Mouse (Mus musculus) E14TG2a.4 (cell line): ENCODE data around the gene Rab31.

Experiments used
- H3K27me3 ChIP-seq: 2 replicates; pipeline ENCODE4 v1.6.1; 2014; ENCODE audit warnings: low read length, control low read depth; ENCODE audit not compliant: insufficient read depth
- H3K36me3 ChIP-seq: 2 replicates; pipeline ENCODE4 v1.6.1; 2014; ENCODE audit warnings: low read length, control low read depth; ENCODE audit not compliant: insufficient read depth
- H3K4me1 ChIP-seq: replicated peaks from 2 replicates; pipeline ENCODE4 v1.6.1; 2014; ENCODE audit warnings: low read depth, low read length, control low read depth
- H3K4me3 ChIP-seq: replicated peaks from 2 replicates; pipeline ENCODE4 v1.5.1; 2014; ENCODE audit warnings: mild to moderate bottlenecking, low read length
- H3K9me3 ChIP-seq: 2 replicates; pipeline ENCODE4 v1.6.1; 2014; ENCODE audit warnings: low read length, control low read depth
- CTCF ChIP-seq: conservative IDR thresholded peaks from 2 replicates; pipeline ENCODE4 v1.5.1; 2014; ENCODE audit warnings: low read length
- NANOG ChIP-seq: IDR thresholded peaks from 2 replicates; pipeline ENCODE4 v1.6.1; 2014; ENCODE audit warnings: borderline replicate concordance, low read length, mixed read lengths
- POU5F1 ChIP-seq: IDR thresholded peaks from 2 replicates; pipeline ENCODE4 v1.6.1; 2014; ENCODE audit warnings: low read length, borderline replicate concordance

Gene Rab31

GRCm38 (mm10) chr17:65710576-65710975 is 62.0 kb downstream of the Rab31 start:
- H3K4me3 ChIP-seq: no peak overlapping the region
- H3K4me1 ChIP-seq: peaks cover 17% of the 10 kb centered on the region
- H3K36me3 ChIP-seq: no peaks in the 10 kb centered on the region; the same call in 1 of the 2 replicates
- H3K9me3 ChIP-seq: peaks cover 11% of the 10 kb centered on the region; the same call in 1 of the 2 replicates
- no peak for TF ChIP-seq POU5F1
- no peaks in the 10 kb centered on the region for H3K27me3 ChIP-seq

- 0 out of 2 replicates have a peak, but pooled peaks cover 4% of the 10 kb centered on the region for H3K36me3 ChIP-seq
- H3K27me3 ChIP-seq: no peaks in the 10 kb centered on the region
- TF ChIP-seq CTCF (peak; percentile 45), NANOG (no peak)
- no peak overlapping the region for H3K4me3 ChIP-seq
- H3K9me3 ChIP-seq: no peaks in the 10 kb centered on the region
- H3K4me1 ChIP-seq: peaks cover 52% of the 10 kb centered on the region
Observed at GRCm38 (mm10) chr17:65706220-65706619, 66.3 kb downstream of the Rab31 start.

DNA sequence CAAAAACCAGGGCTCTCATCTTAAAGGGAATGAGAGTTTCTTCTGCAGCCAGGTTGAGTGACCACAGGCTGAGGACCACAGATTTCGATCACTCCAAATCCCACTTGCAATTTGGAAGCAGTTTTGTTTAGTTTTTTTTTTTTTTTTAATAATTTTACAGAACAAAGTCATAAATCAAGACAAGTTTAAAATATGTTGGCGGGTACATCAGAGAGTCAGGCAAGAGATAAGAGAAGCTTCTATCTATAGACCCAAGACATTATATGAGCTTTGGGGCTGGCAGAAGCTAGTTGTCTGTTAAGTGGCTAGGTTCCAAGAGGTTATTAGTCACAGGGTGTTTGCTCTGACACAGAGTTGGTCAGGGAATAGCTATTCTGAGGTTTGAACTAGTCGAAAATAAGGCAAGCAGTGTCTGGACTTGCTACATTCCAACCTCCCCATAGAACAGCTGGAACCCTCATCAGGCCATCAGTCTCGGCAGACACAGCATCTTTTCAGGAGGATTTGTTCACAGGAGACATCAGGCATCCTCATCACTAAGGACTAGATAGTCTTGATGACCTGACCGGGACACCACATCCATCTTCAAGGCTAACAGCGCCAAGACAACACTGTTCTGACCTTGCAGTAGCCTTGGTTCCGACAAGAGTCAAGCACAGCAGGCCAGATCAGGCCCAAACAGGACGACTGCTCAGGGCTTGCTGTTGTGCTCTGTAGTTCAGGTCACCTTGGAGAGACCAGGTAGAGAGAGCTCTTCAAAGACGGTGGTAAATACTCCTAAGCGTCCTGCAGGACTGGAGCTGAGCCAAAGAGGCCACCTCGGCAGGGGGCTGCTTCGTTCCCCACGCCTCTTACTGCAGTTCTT is 68.8 kb downstream of the Rab31 start:
- no peak for TF ChIP-seq CTCF
- no peak for TF ChIP-seq POU5F1
- TF ChIP-seq NANOG: no peak
- Histone ChIP-seq H3K27me3 (no peaks in the 10 kb centered on the region), H3K4me1 (peaks cover 69% of the 10 kb centered on the region), H3K36me3 (0 out of 2 replicates have a peak, but pooled peaks cover 4% of the 10 kb centered on the region), H3K4me3 (0 out of 2 replicates have a peak overlapping the region, but pooled peaks have one; percentile 20), H3K9me3 (no peaks in the 10 kb centered on the region)

DNA sequence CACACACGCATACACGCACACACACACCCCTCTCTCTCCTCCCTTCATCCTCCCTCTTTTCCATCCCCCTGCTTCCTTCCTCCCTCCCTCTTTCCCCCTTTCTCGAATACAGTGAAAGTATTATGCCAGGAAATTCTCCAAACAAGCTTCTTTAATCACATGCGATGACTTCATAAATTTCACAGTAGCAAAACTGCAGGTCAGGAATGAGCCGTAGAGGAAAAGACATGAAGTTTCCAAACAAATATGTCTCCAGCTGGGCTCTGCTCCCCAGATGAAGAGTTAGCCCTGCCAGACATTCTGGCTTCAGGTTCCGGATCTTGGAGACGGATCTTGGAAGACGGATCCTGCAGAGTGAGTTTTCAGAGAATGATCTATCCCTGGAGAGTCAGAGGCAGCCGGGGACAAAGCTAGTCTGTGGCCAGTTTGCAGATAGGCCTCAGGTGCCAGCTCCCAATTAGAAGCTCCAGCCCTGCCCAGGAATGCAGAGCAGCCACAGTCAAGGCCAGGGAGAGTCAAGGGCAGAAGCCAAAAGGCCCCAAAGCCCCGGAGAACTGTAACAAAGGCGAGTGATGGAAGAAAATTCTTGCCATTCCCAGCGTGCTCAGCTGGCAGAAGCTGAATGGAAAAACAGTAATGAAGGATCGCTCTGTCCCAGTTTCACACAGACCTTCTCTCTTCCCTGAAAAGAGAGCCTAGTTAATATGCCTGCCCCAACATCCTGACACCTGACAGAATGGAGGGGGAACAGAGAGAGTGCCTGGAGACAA is 70.6 kb downstream of the Rab31 start:
- H3K36me3 ChIP-seq: 0 out of 2 replicates have a peak, but pooled peaks cover 4% of the 10 kb centered on the region
- peak overlapping the region; percentile 42 for H3K4me3 ChIP-seq
- no peak for TF ChIP-seq CTCF
- TF ChIP-seq POU5F1: no peak
- peak; percentile 59; the same call in 1 of the 2 replicates for TF ChIP-seq NANOG
- no peaks in the 10 kb centered on the region for H3K27me3 ChIP-seq
- H3K9me3 ChIP-seq: no peaks in the 10 kb centered on the region
- peaks cover 69% of the 10 kb centered on the region for H3K4me1 ChIP-seq

- no peaks in the 10 kb centered on the region for H3K27me3 ChIP-seq
- H3K4me3 ChIP-seq: no peak overlapping the region
- H3K4me1 ChIP-seq: peaks cover 68% of the 10 kb centered on the region
- no peaks in the 10 kb centered on the region for H3K9me3 ChIP-seq
- 0 out of 2 replicates have a peak, but pooled peaks cover 4% of the 10 kb centered on the region for H3K36me3 ChIP-seq
- TF ChIP-seq POU5F1 (no peak), NANOG (no peak), CTCF (no peak)
Observed at GRCm38 (mm10) chr17:65701356-65701755, 71.2 kb downstream of the Rab31 start.

DNA sequence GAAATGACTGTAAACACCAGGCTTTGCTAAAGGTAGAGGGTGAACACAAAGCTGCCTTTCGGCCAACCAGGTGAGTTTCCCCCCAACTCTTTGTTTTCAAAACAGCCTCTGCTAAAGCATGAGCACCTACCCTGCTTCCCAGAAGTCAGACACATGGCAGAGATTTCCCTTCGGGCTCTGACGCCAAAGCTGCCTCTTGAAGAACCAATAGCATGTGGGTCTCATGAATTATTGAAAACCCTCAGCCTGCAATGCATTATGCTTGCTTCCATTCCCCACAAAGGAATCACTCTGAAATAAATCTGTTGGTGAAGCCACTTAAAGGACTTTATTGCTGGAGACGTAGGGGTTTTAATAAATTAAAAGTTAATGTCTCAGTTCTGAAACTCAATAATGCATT is 72.5 kb downstream of the Rab31 start:
- Histone ChIP-seq H3K4me3 (no peak overlapping the region), H3K4me1 (peaks cover 56% of the 10 kb centered on the region), H3K9me3 (no peaks in the 10 kb centered on the region), H3K27me3 (no peaks in the 10 kb centered on the region), H3K36me3 (0 out of 2 replicates have a peak, but pooled peaks cover 4% of the 10 kb centered on the region)
- TF ChIP-seq NANOG: no peak
- no peak for TF ChIP-seq POU5F1
- TF ChIP-seq CTCF: no peak

- H3K9me3 ChIP-seq: no peaks in the 10 kb centered on the region
- TF ChIP-seq POU5F1 (no peak), CTCF (no peak), NANOG (no peak)
- no peak overlapping the region for H3K4me3 ChIP-seq
- H3K27me3 ChIP-seq: no peaks in the 10 kb centered on the region
- H3K36me3 ChIP-seq: no peaks in the 10 kb centered on the region
- H3K4me1 ChIP-seq: peaks cover 34% of the 10 kb centered on the region
Observed at GRCm38 (mm10) chr17:65697791-65698463, 74.6 kb downstream of the Rab31 start.

GRCm38 (mm10) chr17:65696939-65697338 is 75.6 kb downstream of the Rab31 start:
- TF ChIP-seq CTCF (no peak), NANOG (no peak), POU5F1 (no peak)
- peaks cover 24% of the 10 kb centered on the region for H3K4me1 ChIP-seq
- no peak overlapping the region for H3K4me3 ChIP-seq
- H3K27me3 ChIP-seq: no peaks in the 10 kb centered on the region
- no peaks in the 10 kb centered on the region for H3K36me3 ChIP-seq
- H3K9me3 ChIP-seq: no peaks in the 10 kb centered on the region
